Mouse (Mus musculus) natural killer cell, adult 2 months (primary cell): Measurements from ENCODE around the gene Calml4.

ENCODE experiments used
- DNase-seq, 2 experiments: peaks; one replicate each; pipeline ENCODE4 v3.0.0; 2022; ENCODE audit warnings: low spot score in 2 of 2

The Calml4 gene

DNA sequence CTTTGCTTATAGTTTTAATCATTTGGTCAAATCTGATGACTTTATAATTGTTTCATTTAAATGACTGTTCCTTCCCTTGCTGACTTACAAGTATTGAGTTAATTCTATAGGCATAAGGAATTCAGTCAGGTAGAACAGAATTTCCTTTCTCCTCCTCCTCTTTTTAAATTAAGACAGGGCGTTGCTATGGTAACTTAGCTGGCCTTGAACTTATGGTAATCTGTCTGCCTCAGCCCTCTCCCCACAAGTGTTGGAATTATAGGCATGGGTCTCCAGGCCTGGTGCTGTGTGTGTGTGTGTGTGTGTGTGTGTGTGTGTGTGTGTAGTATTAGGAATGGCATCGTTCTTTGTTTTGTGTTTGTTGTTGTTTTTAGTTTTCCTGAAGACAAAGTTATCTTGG lies 43.9 kb downstream of the Calml4 start:
- no peak for DNase-seq

DNA sequence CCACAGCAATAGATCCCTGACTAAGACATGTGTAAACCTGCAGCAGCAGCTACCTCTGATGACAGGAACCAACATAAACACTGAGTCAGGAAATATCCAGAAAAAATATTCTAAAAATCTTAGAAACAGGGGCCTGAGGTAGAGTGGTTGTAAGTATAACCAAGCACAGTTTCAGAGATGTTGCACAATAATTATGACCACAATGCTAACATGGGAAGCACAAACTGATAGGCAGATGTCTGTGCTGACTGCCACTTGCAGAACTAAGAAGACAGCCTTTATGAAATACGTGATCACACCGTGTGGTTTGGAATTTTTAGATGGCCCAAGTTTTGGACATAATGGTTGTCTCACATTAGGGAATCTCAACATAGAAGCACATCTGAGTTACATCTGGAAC lies 46.0 kb downstream of the Calml4 start:
- no peak for DNase-seq

DNA sequence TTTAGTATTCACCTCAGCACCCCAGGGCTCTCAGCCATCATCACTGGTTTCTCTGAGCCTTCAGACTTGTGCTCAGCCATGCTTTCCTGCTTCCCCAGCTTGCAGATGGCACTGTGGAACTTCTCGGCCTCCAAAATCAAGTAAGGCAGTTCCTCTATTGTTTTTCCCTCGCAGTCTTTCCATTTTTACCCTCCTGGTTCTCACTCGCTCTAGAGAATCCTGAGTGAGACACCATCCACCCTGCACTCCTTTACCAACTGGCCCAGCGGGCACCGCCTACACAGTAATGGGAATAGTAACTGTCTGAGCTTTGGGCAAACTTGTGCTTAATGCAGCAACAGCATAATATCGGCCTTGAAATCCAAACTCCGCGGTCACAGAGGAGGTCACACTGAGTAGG lies 47.2 kb downstream of the Calml4 start:
- DNase-seq: no peak

DNA sequence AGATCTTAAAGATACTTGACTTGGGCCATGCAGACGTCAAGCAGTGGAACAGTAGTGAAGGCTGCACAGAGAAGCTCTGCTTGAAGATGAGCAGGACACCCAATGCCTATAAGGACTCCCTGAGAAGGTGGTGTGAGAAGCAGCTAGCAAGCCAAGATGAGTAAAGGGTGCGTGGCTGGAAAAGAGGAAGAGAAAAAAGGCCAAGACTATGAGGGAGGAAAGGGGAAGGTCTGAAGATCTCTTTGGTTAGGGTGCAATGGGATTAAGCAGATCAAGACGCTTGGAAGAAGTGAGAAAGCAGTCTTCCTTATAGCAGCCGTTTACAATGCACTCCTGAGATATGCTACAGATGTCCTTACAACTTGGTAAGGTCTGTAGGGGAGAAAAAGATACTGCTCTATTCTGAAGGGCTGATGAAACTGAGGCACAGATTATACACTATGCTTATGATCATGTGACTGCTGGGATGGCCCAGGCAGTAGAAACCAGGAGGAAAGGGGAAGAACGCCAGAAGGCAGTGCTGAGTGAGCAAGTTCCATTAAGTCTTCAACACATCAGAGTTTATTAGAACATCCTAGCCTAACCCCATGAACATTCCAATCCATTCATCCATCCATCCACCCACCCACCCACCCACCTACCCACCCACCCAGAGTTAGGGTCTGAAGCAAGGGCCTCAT lies 55.6 kb downstream of the Calml4 start:
- DNase-seq: no peak

DNA sequence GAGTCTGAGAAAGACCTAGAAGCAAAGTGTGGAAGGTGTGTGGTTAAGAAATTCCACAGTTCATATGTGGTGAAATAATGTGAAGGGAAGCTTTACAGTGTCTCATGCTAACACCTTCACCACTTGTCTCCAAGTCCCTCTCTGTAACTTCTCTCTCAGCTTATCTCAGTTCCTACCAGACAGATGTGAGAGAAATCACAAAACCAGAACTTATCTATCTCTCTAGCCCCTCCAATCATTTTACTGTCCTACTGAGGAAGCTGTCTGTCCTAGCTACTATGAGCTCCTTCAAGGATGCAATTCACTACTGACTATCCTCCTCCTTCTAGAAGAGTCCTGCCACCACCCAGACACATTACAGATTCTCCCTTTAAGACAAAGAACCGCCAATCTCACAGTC lies 59.2 kb downstream of the Calml4 start:
- DNase-seq: no peak

- no peak for DNase-seq
Observed at GRCm38 (mm10) chr9:62920877-62921276, 63.0 kb downstream of the Calml4 start.

DNA sequence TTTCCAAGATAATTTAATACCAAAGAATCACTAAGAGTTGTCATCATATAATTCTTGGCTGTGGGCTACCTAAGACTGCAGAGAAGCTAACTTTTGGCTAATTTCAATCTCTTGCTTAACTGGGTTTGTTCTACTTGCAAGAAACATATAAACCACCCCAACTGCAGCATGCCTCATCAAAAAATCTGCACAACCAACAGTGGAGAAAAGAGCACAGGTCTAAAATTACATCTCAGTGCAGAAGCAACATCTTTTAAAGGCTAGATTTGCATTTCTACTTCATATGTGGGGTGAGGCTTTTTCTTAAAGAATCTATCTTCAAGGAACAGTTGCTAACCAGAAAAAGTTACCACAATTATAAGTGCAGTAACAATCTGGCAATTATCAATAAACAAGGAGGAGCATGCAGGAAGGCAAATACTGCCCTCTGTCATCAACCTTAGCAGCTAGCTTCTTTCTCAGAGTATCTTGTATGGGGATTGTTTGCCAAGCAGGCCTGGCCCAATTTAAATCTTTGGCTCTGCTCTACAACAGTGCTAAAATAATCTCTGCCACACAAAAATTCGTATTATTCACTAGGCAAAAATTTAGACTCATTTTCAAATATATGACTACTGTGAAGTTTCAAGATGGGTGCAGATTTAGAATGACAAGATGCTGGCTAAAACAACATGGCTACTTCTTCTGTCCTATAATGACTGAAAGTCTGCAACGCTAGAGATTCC lies 67.2 kb downstream of the Calml4 start:
- no peak for DNase-seq
